Mouse (Mus musculus) heart, postnatal 0 days (tissue): ENCODE data around the gene Cntnap1.

ENCODE experiments used
- CTCF ChIP-seq: IDR thresholded peaks from 2 replicates; pipeline ENCODE4 v1.5.1; 2016; ENCODE audit warnings: antibody characterized with exemption, control low read depth, low read depth
- EP300 ChIP-seq: IDR thresholded peaks from 2 replicates; pipeline ENCODE4 v1.6.1; 2016; ENCODE audit warnings: antibody characterized with exemption, low read depth

GRCm38 (mm10) chr11:101181961-101182360 is 11.6 kb downstream of the Cntnap1 start:
- TF ChIP-seq CTCF (no peak), EP300 (no peak)
